Mouse (Mus musculus) liver, embryonic 12.5 days (tissue): ENCODE data around the gene Tmem208. TPM values are rescaled to one million over a fixed set of nuclear protein-coding genes. Genes with fewer than 3 reads are reported as not detected.

Experiments used
- ATAC-seq: fragments of 200-750 bp; cut with Nextera tagmentation; 2 replicates; pipeline ENCODE4 v1.8.0; 2017; ENCODE audit warnings: moderate number of reproducible peaks, mild to moderate bottlenecking, moderate library complexity
- H3K27ac ChIP-seq: fragments of 300-500 bp; sonication (generic); 2 replicates; pipeline ENCODE4 v1.5.1; 2016; ENCODE audit warnings: mild to moderate bottlenecking
- H3K27me3 ChIP-seq: fragments of 300-500 bp; sonication (generic); replicated peaks from 2 replicates; pipeline ENCODE4 v1.6.1; 2016; ENCODE audit warnings: mild to moderate bottlenecking, moderate library complexity
- H3K36me3 ChIP-seq: fragments of 300-500 bp; sonication (generic); 2 replicates; pipeline ENCODE4 v1.6.1; 2016; ENCODE audit warnings: mild to moderate bottlenecking, moderate library complexity
- H3K4me1 ChIP-seq: fragments of 300-500 bp; sonication (generic); 2 replicates; pipeline ENCODE4 v1.6.1; 2016
- H3K4me2 ChIP-seq: fragments of 300-500 bp; sonication (generic); 2 replicates; pipeline ENCODE4 v1.6.1; 2016; ENCODE audit warnings: mild to moderate bottlenecking, moderate library complexity
- H3K4me3 ChIP-seq: fragments of 300-500 bp; sonication (generic); 2 replicates; pipeline ENCODE4 v1.5.1; 2016; ENCODE audit warnings: mild to moderate bottlenecking, moderate library complexity
- H3K9ac ChIP-seq: fragments of 300-500 bp; sonication (generic); 2 replicates; pipeline ENCODE4 v1.6.1; 2016; ENCODE audit warnings: mild to moderate bottlenecking, moderate library complexity
- H3K9me3 ChIP-seq: fragments of 300-500 bp; sonication (generic); replicated peaks from 2 replicates; pipeline ENCODE4 v1.6.1; 2016; ENCODE audit warnings: mild to moderate bottlenecking, moderate library complexity
- WGBS: fragments of 180-500 bp; shearing (Covaris S2); methylation state at CpG from one replicate; pipeline ENCODE4 v1.1.7; 2016; ENCODE audit not compliant: insufficient replicate concordance; 5-methylcytosine and 5-hydroxymethylcytosine counted together
- polyA plus RNA-seq: library from polyadenylated mRNA; unstranded; fragments of >200 nt; fragmentation: Nextera tagmentation; extraction: Ambion mirVana; gene quantifications from 2 replicates; pipeline ENCODE4 v1.2.1, GENCODE M21; 2016

Tmem208 gene
- polyA plus RNA-seq, 1 experiment from 2014 or later: 109 TPM

DNA sequence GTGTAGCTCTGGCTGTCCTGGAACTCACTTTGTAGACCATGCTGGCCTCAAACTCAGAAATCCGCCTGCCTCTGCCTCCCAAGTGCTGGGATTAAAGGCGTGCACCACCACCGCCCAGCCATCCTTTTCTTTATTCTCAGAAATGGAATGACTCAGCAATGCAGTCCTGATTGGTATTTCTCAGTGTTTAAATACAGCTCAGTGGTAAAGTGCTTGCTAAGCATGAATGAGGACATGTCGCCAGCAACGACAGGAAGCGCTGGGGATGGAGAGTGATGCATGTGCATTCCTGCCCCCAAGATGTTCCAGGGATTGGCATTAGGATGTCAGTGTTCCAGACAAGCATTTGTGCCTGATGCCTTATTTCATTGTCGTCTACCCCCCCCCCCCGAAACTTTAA lies 22.8 kb upstream of the Tmem208 start:
- ATAC-seq: no peak
- H3K4me3 ChIP-seq: no peak overlapping the region
- no peaks in the 10 kb centered on the region for H3K9me3 ChIP-seq
- no peak overlapping the region for H3K9ac ChIP-seq
- WGBS: 60% methylated on average over 8 of the region's 8 CpGs
- H3K27ac ChIP-seq: peak overlapping the region; percentile 72
- no peaks in the 10 kb centered on the region for H3K27me3 ChIP-seq
- peak overlapping the region; percentile 29; the same call in 1 of the 2 replicates for H3K4me2 ChIP-seq
- H3K4me1 ChIP-seq: peaks cover 81% of the 10 kb centered on the region
- H3K36me3 ChIP-seq: peaks cover 100% of the 10 kb centered on the region

DNA sequence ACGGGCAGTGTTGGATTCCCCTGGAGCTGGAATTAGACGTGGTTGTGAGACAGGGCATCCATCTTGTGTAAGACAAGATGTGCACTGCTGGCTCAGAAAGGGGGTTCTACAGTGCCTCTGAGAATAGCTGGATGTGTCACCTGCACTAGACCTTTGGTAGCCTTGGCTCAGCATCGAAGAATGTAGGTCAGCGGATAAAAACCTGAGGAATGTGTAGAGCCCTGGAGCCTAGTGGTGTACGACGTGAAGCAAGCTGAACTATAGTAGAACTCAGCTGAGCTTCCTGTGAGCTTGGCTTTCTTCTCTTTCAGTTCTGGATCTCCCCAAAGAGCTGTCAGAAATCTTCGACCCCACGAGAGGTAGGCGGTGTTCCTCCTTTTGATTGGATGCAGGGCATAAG lies 22.3 kb upstream of the Tmem208 start:
- no peaks in the 10 kb centered on the region for H3K9me3 ChIP-seq
- H3K27ac ChIP-seq: peak overlapping the region; percentile 72
- peaks cover 76% of the 10 kb centered on the region for H3K4me1 ChIP-seq
- H3K27me3 ChIP-seq: no peaks in the 10 kb centered on the region
- WGBS: 86% methylated on average over 9 of the region's 9 CpGs
- H3K36me3 ChIP-seq: peaks cover 100% of the 10 kb centered on the region
- no peak overlapping the region for H3K4me3 ChIP-seq
- no peak for ATAC-seq
- no peak overlapping the region for H3K9ac ChIP-seq
- peak overlapping the region; percentile 29; the same call in 1 of the 2 replicates for H3K4me2 ChIP-seq

DNA sequence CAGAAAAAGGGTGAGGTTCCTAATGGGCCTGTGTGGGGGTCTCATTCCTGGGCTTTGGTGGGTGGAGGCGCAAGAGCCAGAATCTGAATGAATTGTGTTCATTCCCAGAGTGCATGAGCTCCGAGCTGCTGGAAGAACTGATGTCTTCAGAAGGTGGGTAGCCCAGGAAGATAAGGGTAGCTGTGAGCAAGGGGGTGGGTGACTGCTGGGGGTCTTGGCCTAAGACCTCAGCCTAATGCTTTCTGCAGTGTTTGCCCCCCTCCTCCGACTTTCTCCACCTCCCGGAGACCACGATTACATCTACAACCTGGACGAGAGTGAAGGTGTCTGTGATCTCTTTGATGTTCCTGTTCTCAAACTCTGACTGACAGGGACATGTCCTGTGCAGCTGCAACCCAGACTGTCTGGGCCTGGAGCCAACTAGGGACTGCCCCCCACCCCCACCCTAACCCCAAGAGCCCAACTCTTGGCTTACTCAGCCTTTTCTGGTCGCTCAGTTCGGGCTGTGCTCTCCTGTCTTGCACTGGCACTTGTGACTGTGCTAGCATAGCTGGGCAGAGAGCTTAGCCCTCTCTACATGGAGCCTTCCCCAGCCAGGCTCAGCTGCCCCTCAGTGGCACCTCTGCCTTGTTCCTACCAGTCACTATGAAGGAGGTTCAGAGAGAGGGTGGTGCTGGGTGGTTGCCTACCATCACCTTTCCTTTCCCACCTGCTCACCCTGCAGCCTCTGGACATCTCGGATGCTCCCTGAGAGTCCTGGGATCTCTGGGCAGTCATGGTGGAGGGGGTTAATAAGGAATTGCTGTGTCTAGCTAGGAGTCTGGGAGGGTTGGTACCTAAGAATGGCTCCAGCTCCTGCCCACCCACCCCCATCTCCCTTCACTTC lies 21.6 kb upstream of the Tmem208 start:
- no peaks in the 10 kb centered on the region for H3K27me3 ChIP-seq
- H3K4me1 ChIP-seq: peaks cover 69% of the 10 kb centered on the region
- 74% methylated on average over 9 of the region's 9 CpGs for WGBS
- 0 out of 2 replicates have a peak overlapping the region, but pooled peaks have one; percentile 29 for H3K4me2 ChIP-seq
- peak overlapping the region; percentile 25; the same call in 1 of the 2 replicates for H3K9ac ChIP-seq
- no peaks in the 10 kb centered on the region for H3K9me3 ChIP-seq
- H3K4me3 ChIP-seq: no peak overlapping the region
- peak overlapping the region; percentile 72 for H3K27ac ChIP-seq
- H3K36me3 ChIP-seq: peaks cover 100% of the 10 kb centered on the region
- peak; percentile 5; the same call in 1 of the 2 replicates for ATAC-seq

DNA sequence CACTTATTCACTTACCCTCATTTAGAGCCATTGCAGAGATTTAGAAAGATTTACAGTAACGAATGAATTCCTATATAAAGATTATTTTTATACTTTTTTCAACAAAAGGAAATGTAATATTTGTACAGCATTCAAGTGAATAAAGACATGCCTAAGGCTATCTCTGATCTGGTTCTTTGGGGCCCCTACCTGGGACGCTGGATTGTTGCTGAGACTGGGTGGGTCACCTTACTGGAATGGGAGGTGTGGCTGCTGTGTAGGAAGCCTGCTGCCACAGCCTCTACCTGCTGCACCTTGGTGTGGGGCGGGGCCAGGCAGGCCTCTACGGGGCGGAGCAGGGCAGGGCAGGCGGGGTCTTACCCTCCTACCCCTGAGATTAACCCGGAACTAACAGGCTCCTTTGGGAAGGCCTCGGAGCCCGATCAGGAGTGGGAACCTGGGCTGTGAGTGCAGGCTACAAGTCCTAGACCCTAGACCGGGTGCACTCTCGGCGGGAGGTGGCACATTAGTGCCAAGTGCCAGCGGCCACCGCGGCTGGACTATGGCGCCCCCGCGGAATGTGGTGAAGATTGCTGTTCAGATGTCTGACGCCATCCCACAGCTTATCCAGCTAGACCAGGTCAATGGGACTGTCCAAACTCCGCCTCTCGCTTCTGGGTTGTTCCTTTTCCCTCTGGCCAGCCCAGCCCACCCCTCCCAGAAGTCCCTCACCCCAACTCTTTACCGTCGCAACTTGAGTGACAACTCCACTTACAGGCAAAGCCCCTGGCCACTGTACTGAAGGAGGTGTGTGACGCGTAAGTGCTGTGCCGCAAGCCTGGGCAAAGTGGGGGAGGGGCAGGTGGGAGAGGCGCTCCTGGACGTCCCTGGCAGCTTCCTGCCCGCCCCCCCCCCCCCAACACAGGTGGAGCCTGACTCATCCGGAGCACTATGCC lies 20.7 kb upstream of the Tmem208 start, which contains the start of gene Elmo3:
TSS of gene Elmo3 (plus strand) at position 391 of the 935 bp plus-strand sequence.
- no peaks in the 10 kb centered on the region for H3K9me3 ChIP-seq
- peak within 1 kb of the TSS; percentile 56 for H3K9ac ChIP-seq
- WGBS: 16% methylated on average over 29 of the region's 30 CpGs
- H3K4me1 ChIP-seq: peaks cover 62% of the 10 kb centered on the region
- peak within 1 kb of the TSS; percentile 72 for H3K27ac ChIP-seq
- ATAC-seq: peak; percentile 75
- H3K36me3 ChIP-seq: peaks cover 100% of the 10 kb centered on the region
- peak within 1 kb of the TSS; percentile 28 for H3K4me3 ChIP-seq
- peak within 1 kb of the TSS; percentile 56 for H3K4me2 ChIP-seq
- H3K27me3 ChIP-seq: no peaks in the 10 kb centered on the region

DNA sequence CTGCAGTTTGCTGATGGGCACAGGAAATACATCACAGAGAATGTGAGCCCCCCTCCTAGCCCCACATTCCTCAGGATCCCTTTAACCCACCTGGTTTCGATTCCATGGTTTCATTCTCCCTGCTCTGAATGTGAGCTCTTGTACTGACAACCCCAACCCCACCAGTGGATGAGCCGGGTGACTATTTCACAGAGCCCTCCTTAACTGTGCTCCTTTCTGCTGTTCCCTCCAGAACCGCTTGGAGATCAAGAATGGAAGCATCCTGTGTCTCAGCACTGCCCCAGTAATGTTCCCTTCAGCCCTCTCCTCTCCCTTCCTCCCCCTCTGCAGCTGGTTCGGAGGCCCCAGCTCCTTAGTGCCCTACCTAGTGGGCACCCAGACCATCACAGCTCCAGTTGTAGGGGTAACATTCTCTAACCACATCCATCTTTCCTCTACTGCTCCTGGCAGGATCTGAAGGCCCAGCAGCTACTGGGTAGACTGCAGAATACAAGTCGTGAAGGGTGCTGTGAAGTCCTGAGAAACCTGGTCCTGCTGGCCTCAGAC lies 19.9 kb upstream of the Tmem208 start:
- 74% methylated on average over 5 of the region's 5 CpGs for WGBS
- no peak; the same call in 1 of the 2 replicates for ATAC-seq
- H3K4me2 ChIP-seq: peak overlapping the region; percentile 56
- H3K27ac ChIP-seq: peak overlapping the region; percentile 63
- peaks cover 100% of the 10 kb centered on the region for H3K36me3 ChIP-seq
- no peaks in the 10 kb centered on the region for H3K27me3 ChIP-seq
- H3K9me3 ChIP-seq: no peaks in the 10 kb centered on the region
- H3K9ac ChIP-seq: peak overlapping the region; percentile 56; the same call in 1 of the 2 replicates
- peaks cover 56% of the 10 kb centered on the region for H3K4me1 ChIP-seq
- peak overlapping the region; percentile 28 for H3K4me3 ChIP-seq

DNA sequence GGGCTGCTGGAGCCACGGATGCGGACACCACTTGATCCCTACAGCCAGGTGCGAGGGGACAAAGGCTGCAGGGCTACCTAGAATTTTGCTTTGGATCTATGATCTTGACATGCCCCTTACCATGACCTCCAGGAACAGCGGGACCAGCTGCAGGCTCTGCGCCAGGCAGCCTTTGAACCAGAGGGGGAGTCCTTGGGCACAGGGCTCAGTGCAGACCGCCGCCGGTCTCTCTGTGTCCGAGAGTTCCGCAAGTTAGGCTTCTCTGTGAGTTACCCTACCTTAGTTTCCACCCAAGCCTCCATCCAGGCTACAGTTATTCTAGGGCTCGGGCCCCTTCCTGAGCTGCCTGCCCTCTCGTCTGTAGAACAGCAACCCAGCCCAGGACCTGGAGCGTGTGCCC lies 18.5 kb upstream of the Tmem208 start:
- no peak overlapping the region for H3K27ac ChIP-seq
- H3K27me3 ChIP-seq: no peaks in the 10 kb centered on the region
- H3K36me3 ChIP-seq: peaks cover 100% of the 10 kb centered on the region
- no peak overlapping the region for H3K4me2 ChIP-seq
- no peak overlapping the region for H3K4me3 ChIP-seq
- H3K9ac ChIP-seq: no peak overlapping the region
- 93% methylated on average over 13 of the region's 13 CpGs for WGBS
- peaks cover 56% of the 10 kb centered on the region for H3K4me1 ChIP-seq
- ATAC-seq: no peak
- H3K9me3 ChIP-seq: no peaks in the 10 kb centered on the region

DNA sequence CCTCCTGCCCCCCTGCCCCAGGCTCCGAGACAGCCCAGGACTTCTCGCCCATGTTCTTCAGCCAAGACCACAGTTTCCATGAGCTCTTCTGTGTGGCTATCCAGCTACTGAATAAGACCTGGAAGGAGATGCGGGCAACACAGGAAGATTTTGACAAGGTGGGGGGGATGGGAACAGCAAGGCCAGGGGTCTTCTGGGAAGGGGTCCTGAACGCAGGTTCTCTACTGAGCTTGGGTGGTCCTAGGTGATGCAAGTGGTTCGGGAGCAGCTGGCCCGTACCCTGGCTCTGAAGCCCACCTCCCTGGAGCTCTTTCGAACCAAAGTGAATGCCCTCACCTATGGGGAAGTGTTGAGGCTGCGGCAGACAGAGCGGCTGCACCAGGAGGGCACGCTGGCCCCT lies 17.7 kb upstream of the Tmem208 start:
- 93% methylated on average over 10 of the region's 10 CpGs for WGBS
- H3K36me3 ChIP-seq: peaks cover 100% of the 10 kb centered on the region
- no peak for ATAC-seq
- H3K4me3 ChIP-seq: no peak overlapping the region
- H3K4me1 ChIP-seq: peaks cover 56% of the 10 kb centered on the region
- H3K9me3 ChIP-seq: no peaks in the 10 kb centered on the region
- H3K9ac ChIP-seq: no peak overlapping the region
- H3K27ac ChIP-seq: no peak overlapping the region
- H3K4me2 ChIP-seq: no peak overlapping the region
- no peaks in the 10 kb centered on the region for H3K27me3 ChIP-seq

DNA sequence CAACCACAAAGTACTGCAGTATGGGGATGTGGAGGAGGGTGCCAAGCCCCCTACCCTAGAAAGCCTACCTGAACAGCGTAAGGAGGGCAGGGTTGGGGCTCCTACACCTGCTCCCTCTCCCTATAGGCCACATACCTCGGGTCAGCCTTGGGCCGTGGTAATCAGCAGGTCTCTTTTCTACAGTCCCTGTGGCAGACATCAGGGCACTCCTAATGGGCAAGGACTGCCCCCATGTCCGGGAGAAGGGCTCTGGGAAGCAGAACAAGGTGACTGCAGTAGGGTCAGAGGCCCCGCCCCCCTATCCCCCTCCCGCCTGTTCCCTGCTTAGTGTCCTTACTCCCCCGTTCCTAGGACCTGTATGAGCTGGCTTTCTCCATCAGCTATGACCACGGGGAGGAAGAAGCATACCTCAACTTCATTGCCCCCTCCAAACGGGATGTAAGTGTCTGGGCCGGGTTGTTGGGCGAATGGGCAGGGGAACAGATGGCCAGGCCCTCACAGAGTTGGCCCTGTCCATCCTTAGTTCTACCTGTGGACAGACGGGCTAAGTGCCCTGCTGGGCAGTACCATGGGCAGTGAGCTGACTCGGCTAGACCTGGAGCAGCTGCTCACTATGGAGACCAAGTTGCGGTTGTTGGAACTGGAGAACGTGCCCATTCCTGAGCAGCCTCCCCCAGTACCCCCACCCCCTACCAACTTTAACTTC lies 16.9 kb upstream of the Tmem208 start:
- Histone ChIP-seq H3K9me3 (no peaks in the 10 kb centered on the region), H3K36me3 (peaks cover 100% of the 10 kb centered on the region), H3K4me1 (peaks cover 56% of the 10 kb centered on the region), H3K4me3 (no peak overlapping the region), H3K4me2 (no peak overlapping the region), H3K27me3 (no peaks in the 10 kb centered on the region), H3K9ac (no peak overlapping the region), H3K27ac (no peak overlapping the region)
- no peak for ATAC-seq
- 83% methylated on average over 15 of the region's 15 CpGs for WGBS

DNA sequence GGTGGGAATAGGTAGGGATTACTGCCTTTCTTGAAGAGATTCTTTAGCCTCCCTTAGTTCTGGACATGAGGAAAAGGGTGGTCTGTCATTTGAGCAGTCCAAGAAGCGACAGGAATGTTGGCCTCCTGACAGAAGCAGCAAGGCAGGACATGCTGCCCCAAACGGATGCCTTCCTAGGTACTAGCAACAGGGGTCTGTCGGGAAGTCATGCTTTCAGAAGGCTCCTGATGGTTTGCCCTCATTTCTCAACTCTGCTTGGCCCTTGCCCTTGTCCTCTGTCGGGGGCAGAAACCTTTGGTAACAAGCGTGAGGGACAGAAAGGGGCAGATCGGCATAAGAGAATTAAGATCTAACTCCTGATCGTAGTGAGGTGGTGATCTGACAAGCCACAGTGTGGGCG lies 16.0 kb upstream of the Tmem208 start:
- ATAC-seq: no peak
- 82% methylated on average over 8 of the region's 8 CpGs for WGBS
- Histone ChIP-seq H3K27me3 (no peaks in the 10 kb centered on the region), H3K9me3 (no peaks in the 10 kb centered on the region), H3K27ac (0 out of 2 replicates have a peak overlapping the region, but pooled peaks have one; percentile 25), H3K4me3 (no peak overlapping the region), H3K9ac (no peak overlapping the region), H3K36me3 (peaks cover 100% of the 10 kb centered on the region), H3K4me2 (no peak overlapping the region), H3K4me1 (peaks cover 56% of the 10 kb centered on the region)

DNA sequence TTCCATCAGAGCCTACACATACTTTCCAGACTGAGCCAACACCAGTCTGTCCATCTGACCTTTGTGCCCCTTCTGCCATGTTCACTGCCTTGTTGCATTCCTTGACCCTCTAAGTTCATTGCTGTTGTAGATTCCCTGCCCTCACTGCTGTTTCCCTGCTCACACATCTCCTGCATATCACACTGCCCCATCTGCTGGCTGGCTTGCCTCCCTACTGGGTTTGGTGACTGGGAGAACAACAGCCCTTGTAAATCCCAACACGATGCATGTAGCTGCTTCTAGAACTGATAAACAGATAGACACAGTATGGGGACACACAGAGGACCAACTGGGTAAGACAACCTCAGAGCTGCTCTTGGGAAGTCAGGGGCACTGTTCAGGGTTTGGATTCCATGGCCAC lies 14.4 kb upstream of the Tmem208 start:
- Histone ChIP-seq H3K9me3 (no peaks in the 10 kb centered on the region), H3K4me1 (peaks cover 52% of the 10 kb centered on the region), H3K36me3 (peaks cover 100% of the 10 kb centered on the region), H3K4me2 (0 out of 2 replicates have a peak overlapping the region, but pooled peaks have one; percentile 59), H3K9ac (0 out of 2 replicates have a peak overlapping the region, but pooled peaks have one; percentile 60), H3K27ac (peak overlapping the region; percentile 79), H3K27me3 (no peaks in the 10 kb centered on the region), H3K4me3 (no peak overlapping the region)
- ATAC-seq: peak; percentile 68
- 13% methylated on average over 1 of the region's 1 CpGs for WGBS
